Mouse (Mus musculus): Measurements from ENCODE around the gene Sec16a.

Sec16a gene

GRCm38 (mm10) chr2:26472312-26473090 is 27.5 kb upstream of the Sec16a start:
- peak; percentile 72 for DNase-seq

GRCm38 (mm10) chr2:26471652-26472285 is 26.8 kb upstream of the Sec16a start:
- peak in 1 of 2 experiments; percentile 44 for DNase-seq

- DNase-seq, result peak; percentile 50 to 57
These were observed 26.0 kb upstream of the Sec16a start for GRCm38 (mm10) chr2:26470967-26471366.

GRCm38 (mm10) chr2:26468376-26468775 is 23.4 kb upstream of the Sec16a start:
- no peak for DNase-seq

GRCm38 (mm10) chr2:26463412-26463811 is 18.4 kb upstream of the Sec16a start:
- DNase-seq, result no peak

GRCm38 (mm10) chr2:26462980-26463379 is 18.0 kb upstream of the Sec16a start:
- DNase-seq, result no peak

GRCm38 (mm10) chr2:26461667-26462066 is 16.7 kb upstream of the Sec16a start:
- DNase-seq, result no peak

- no peak for DNase-seq
These were observed 15.8 kb upstream of the Sec16a start for GRCm38 (mm10) chr2:26460837-26461236.

- DNase-seq, result peak; percentile 54 to 62
These were observed 15.2 kb upstream of the Sec16a start for GRCm38 (mm10) chr2:26460097-26460646.

GRCm38 (mm10) chr2:26459478-26459877 is 14.5 kb upstream of the Sec16a start:
- DNase-seq, result no peak

- DNase-seq, result no peak
These were observed 13.5 kb upstream of the Sec16a start for GRCm38 (mm10) chr2:26458402-26459124.

GRCm38 (mm10) chr2:26449121-26450060 is 4.4 kb upstream of the Sec16a start:
- DNase-seq, result peak; percentile 94 to 97

GRCm38 (mm10) chr2:26447451-26447850 is 2.4 kb upstream of the Sec16a start:
- DNase-seq, result no peak

- DNase-seq, result no peak
These were observed 1.7 kb upstream of the Sec16a start for GRCm38 (mm10) chr2:26446671-26447070.

- DNase-seq, result peak; percentile 93 to 95
These were observed 840 bp upstream of the Sec16a start for GRCm38 (mm10) chr2:26445666-26446445.

- no peak for DNase-seq
These were observed 648 bp downstream of the Sec16a start for GRCm38 (mm10) chr2:26444368-26444767.

GRCm38 (mm10) chr2:26443876-26444275 is 1.1 kb downstream of the Sec16a start:
- DNase-seq, result no peak

GRCm38 (mm10) chr2:26442843-26443242 is 2.2 kb downstream of the Sec16a start:
- no peak for DNase-seq

- no peak for DNase-seq
These were observed 3.3 kb downstream of the Sec16a start for GRCm38 (mm10) chr2:26441688-26442087.

GRCm38 (mm10) chr2:26441261-26441660 is 3.8 kb downstream of the Sec16a start:
- DNase-seq, result no peak

GRCm38 (mm10) chr2:26439671-26440070 is 5.3 kb downstream of the Sec16a start:
- DNase-seq, result no peak
